Comparison of ENCODE assay signal across 19 mouse cellular contexts in the genomic region with DNA sequence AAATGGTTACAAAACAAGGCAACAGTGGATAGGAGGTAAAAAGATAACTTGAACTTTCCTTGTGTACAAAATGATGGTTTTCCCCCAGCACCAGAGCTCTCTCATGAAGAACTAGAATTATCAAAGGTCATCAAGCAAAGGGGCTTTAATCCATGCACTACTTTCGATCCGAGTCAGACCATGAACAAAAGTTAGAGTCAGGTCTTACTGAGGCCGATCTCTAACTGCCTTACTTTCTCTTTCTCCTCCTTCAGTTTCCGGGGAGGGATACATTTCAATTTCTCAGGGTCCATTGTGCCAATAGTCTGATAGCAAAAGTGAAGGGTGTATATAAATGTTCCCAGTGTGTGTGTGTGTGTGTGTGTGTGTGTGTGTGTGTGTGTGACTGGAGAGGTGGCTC.
"Had no signal": no experiment of that assay in that cellular context is flagged by ENCODE, and none has a peak within 500 bp of the region (broad histone marks: within the 10 kb centered on the region; RNA-seq: fewer than 3 reads in every experiment).

No protein-coding gene starts in this region.

- H3K27me3 ChIP-seq: liver, embryonic 13.5 days; neural tube, embryonic 15.5 days had no signal

- H3K9ac ChIP-seq: liver, embryonic 13.5 days; neural tube, embryonic 12.5 days; neural tube, embryonic 15.5 days had no signal

- H3K27ac ChIP-seq: kidney, postnatal 0 days; layer of hippocampus, adult 2 months; left cerebral cortex, adult 2 months; liver, embryonic 13.5 days; neural tube, embryonic 12.5 days; neural tube, embryonic 15.5 days; stomach, postnatal 0 days had no signal

- H3K9me3 ChIP-seq: liver, embryonic 13.5 days; neural tube, embryonic 12.5 days; neural tube, embryonic 15.5 days had no signal

- H3K4me3 ChIP-seq: layer of hippocampus, adult 2 months; left cerebral cortex, adult 2 months; liver, embryonic 13.5 days; neural tube, embryonic 12.5 days; neural tube, embryonic 15.5 days had no signal

- H3K4me2 ChIP-seq: liver, embryonic 13.5 days; midbrain, embryonic 11.5 days; neural tube, embryonic 12.5 days; neural tube, embryonic 15.5 days had no signal

- DNase-seq: kidney, adult 2 months; kidney, postnatal 25 days; layer of hippocampus, postnatal 36 days; liver, embryonic 13.5 days; lung, adult 2 months; lung, postnatal 14 days; lung, postnatal 4 days; midbrain, embryonic 14.5 days; retina, postnatal 1 day; thymus, adult 2 months; thymus, postnatal 14 days; thymus, postnatal 4 days had no signal
